Mouse (Mus musculus) hindbrain, embryonic 16.5 days (tissue): ENCODE measurements around the gene Hist2h4. TPM values are rescaled to one million over a fixed set of nuclear protein-coding genes. Genes with fewer than 3 reads are reported as not detected.

Source experiments
- ATAC-seq: fragments of 200-750 bp; cut with Nextera tagmentation; 2 replicates; pipeline ENCODE4 v1.8.0; 2017; ENCODE audit warnings: moderate TSS enrichment, moderate library complexity
- H3K27ac ChIP-seq: fragments of 300-500 bp; sonication (generic); 2 replicates; pipeline ENCODE4 v1.5.1; 2014; ENCODE audit warnings: low read depth, mild to moderate bottlenecking, control low read depth, low read length, moderate library complexity
- H3K27me3 ChIP-seq: fragments of 300-500 bp; sonication (generic); replicated peaks from 2 replicates; pipeline ENCODE4 v1.6.1; 2014; ENCODE audit warnings: low read length; ENCODE audit not compliant: control insufficient read depth, insufficient read depth
- H3K36me3 ChIP-seq: fragments of 300-500 bp; sonication (generic); 2 replicates; pipeline ENCODE4 v1.6.1; 2014; ENCODE audit warnings: mild to moderate bottlenecking, low read length, moderate library complexity, mixed read lengths; ENCODE audit not compliant: control insufficient read depth, insufficient read depth
- H3K4me1 ChIP-seq: fragments of 300-500 bp; sonication (generic); 2 replicates; pipeline ENCODE4 v1.6.1; 2014; ENCODE audit warnings: low read depth, low read length; ENCODE audit not compliant: control insufficient read depth, insufficient read depth
- H3K4me2 ChIP-seq: fragments of 300-500 bp; sonication (generic); 2 replicates; pipeline ENCODE4 v1.6.1; 2014; ENCODE audit warnings: mild to moderate bottlenecking, low read length, control low read depth, moderate library complexity
- H3K4me3 ChIP-seq: fragments of 300-500 bp; sonication (generic); 2 replicates; pipeline ENCODE4 v1.5.1; 2014; ENCODE audit warnings: mild to moderate bottlenecking, low read length, control low read depth, moderate library complexity
- H3K9ac ChIP-seq: fragments of 300-500 bp; sonication (generic); 2 replicates; pipeline ENCODE4 v1.6.1; 2014; ENCODE audit warnings: low read depth, mild to moderate bottlenecking, control low read depth, low read length, moderate library complexity
- H3K9me3 ChIP-seq: fragments of 300-500 bp; sonication (generic); 2 replicates; pipeline ENCODE4 v1.6.1; 2014; ENCODE audit warnings: mild to moderate bottlenecking, low read length, moderate library complexity; ENCODE audit not compliant: control insufficient read depth
- WGBS: fragments of 180-500 bp; shearing (Covaris S2); extraction: QIAGEN DNeasy Blood & Tissue Kit; methylation state at CpG from one replicate; pipeline ENCODE4 v1.1.7; 2014; 5-methylcytosine and 5-hydroxymethylcytosine counted together
- polyA plus RNA-seq: library from polyadenylated mRNA; unstranded; fragments of >200 nt; fragmentation: Nextera tagmentation; extraction: Ambion mirVana; gene quantifications from 2 replicates; pipeline ENCODE4 v1.2.1, GENCODE M21; 2015

Hist2h4 gene
- polyA plus RNA-seq, result 2.8 and 3.1 TPM in 2 replicates

DNA sequence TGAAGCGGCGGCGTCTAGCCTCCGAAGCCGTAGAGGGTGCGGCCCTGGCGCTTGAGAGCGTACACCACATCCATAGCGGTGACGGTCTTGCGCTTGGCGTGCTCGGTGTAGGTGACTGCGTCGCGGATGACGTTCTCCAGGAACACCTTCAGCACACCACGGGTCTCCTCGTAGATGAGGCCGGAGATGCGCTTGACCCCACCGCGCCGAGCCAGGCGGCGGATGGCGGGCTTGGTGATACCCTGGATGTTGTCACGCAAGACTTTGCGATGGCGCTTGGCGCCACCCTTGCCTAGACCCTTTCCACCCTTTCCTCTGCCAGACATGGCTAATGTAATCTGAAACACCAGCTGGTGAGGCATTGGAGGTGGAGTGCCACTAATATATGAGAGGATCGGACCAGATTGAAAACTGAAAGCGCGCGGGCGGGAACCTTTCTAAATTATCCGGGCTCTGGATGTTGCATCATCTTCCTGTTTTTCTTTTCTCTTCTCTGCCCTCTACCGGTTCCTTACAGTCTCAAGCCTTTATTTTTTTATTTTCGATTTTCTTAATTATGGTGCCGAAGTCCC is at the start of gene Hist2h4:
Hist2h4 (minus strand) TSS at position 333 of the 572 bp plus-strand sequence.
- no peaks in the 10 kb centered on the region for H3K9me3 ChIP-seq
- peak within 1 kb of the TSS; percentile 83 for H3K9ac ChIP-seq
- WGBS, result under 1% methylated on average over 40 of the region's 40 CpGs
- H3K4me3 ChIP-seq, result peak within 1 kb of the TSS; percentile 65
- H3K27ac ChIP-seq, result peak within 1 kb of the TSS; percentile 97
- H3K36me3 ChIP-seq, result no peaks in the 10 kb centered on the region
- ATAC-seq, result peak; percentile 93
- peak within 1 kb of the TSS; percentile 84 for H3K4me2 ChIP-seq
- no peaks in the 10 kb centered on the region for H3K27me3 ChIP-seq
- peaks cover 19% of the 10 kb centered on the region for H3K4me1 ChIP-seq

DNA sequence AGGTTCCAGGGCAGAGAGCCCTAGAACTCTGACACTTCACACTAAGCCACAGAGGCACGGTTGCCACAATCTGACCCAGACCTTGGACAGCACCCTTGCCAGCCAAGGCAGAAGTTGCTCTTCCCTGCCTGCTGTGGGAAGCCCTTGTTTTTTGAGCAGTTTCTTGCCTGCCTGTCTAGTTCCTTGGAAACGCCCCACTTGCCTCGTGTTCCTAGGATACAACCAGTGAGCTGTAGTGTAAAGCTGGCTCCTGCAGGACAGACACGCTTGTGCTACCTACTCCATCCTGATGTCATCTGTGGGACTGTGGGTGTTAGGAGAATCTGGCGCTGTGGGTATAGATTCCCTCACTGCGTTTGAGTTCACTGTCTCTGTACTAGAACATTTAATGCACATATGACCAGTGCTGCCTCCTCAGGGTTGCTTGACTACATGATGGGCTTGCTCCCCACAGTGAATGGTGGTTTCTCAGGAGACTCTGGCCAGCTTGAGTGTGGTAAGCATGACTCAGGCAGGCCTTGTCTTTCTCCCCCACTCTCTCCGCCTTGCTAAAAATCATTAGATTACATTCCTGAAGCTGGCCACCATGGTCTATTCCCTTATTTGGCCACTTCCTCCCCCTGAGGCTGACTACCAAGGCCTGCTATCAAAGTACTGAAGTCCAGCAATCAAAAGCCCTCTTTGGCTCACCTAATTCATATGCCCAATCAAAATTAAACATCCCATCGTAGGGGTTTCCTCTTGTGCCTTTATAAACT is 49.4 kb upstream of the Hist2h4 start:
- WGBS, result 53% methylated on average over 8 of the region's 8 CpGs
- H3K27me3 ChIP-seq, result no peaks in the 10 kb centered on the region
- H3K36me3 ChIP-seq, result no peaks in the 10 kb centered on the region
- H3K27ac ChIP-seq, result no peak overlapping the region
- no peak overlapping the region for H3K4me2 ChIP-seq
- no peaks in the 10 kb centered on the region for H3K9me3 ChIP-seq
- no peaks in the 10 kb centered on the region for H3K4me1 ChIP-seq
- ATAC-seq, result no peak
- H3K9ac ChIP-seq, result no peak overlapping the region
- H3K4me3 ChIP-seq, result no peak overlapping the region

GRCm38 (mm10) chr3:96309441-96309840 is 46.3 kb upstream of the Hist2h4 start:
- no peak for ATAC-seq

DNA sequence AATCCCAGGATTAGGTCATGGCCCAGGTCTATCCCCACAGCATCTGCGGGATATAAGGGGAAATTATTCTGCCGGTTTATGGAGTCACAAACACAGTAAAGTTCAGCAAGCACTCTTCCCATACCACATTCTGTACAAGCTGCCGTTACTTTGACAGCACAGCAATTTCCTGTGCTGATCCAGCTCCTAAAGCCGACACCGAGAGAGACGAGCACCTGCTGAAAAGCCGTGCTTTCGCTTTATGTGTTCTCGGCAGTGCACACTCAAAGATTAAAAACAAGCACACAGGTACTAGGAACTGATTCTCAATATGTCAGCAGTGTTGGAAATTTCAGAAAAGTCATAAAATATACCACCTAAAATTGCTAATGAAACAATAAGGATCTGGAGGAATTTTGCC is 43.4 kb upstream of the Hist2h4 start:
- no peaks in the 10 kb centered on the region for H3K27me3 ChIP-seq

More at GRCm38 (mm10) chr3:96309441-96309840, 46.3 kb upstream of the Hist2h4 start:
- no peaks in the 10 kb centered on the region for H3K27me3 ChIP-seq
- no peak overlapping the region for H3K4me2 ChIP-seq
- H3K36me3 ChIP-seq, result no peaks in the 10 kb centered on the region
- H3K9me3 ChIP-seq, result no peaks in the 10 kb centered on the region
- no peak overlapping the region for H3K9ac ChIP-seq
- H3K4me3 ChIP-seq, result no peak overlapping the region
- no peak overlapping the region for H3K27ac ChIP-seq
- H3K4me1 ChIP-seq, result no peaks in the 10 kb centered on the region
- WGBS, result 63% methylated on average over 3 of the region's 3 CpGs

GRCm38 (mm10) chr3:96302076-96302475 is 39.0 kb upstream of the Hist2h4 start:
- no peaks in the 10 kb centered on the region for H3K27me3 ChIP-seq
- no peak overlapping the region for H3K27ac ChIP-seq
- ATAC-seq, result no peak
- no peaks in the 10 kb centered on the region for H3K36me3 ChIP-seq
- WGBS, result 84% methylated on average over 5 of the region's 5 CpGs
- H3K9ac ChIP-seq, result no peak overlapping the region
- no peak overlapping the region for H3K4me3 ChIP-seq
- H3K4me2 ChIP-seq, result no peak overlapping the region
- no peaks in the 10 kb centered on the region for H3K9me3 ChIP-seq
- H3K4me1 ChIP-seq, result no peaks in the 10 kb centered on the region

More for the DNA sequence above, 43.4 kb upstream of the Hist2h4 start:
- no peaks in the 10 kb centered on the region for H3K9me3 ChIP-seq
- WGBS, result 90% methylated on average over 9 of the region's 9 CpGs
- H3K4me3 ChIP-seq, result no peak overlapping the region
- H3K4me2 ChIP-seq, result no peak overlapping the region
- no peaks in the 10 kb centered on the region for H3K36me3 ChIP-seq
- no peak overlapping the region for H3K9ac ChIP-seq
- no peak overlapping the region for H3K27ac ChIP-seq
- ATAC-seq, result no peak
- H3K4me1 ChIP-seq, result no peaks in the 10 kb centered on the region

- no peak for ATAC-seq
- Histone ChIP-seq H3K9me3 (no peaks in the 10 kb centered on the region), H3K9ac (no peak overlapping the region), H3K27ac (no peak overlapping the region), H3K4me2 (peak overlapping the region; percentile 21), H3K4me3 (peak overlapping the region; percentile 14; the same call in 1 of the 2 replicates), H3K36me3 (no peaks in the 10 kb centered on the region), H3K4me1 (no peaks in the 10 kb centered on the region), H3K27me3 (no peaks in the 10 kb centered on the region)
- 75% methylated on average over 26 of the region's 26 CpGs for WGBS
Observed at GRCm38 (mm10) chr3:96300706-96301529, 37.8 kb upstream of the Hist2h4 start.

GRCm38 (mm10) chr3:96299562-96299961 is 36.5 kb upstream of the Hist2h4 start:
- no peaks in the 10 kb centered on the region for H3K4me1 ChIP-seq
- no peaks in the 10 kb centered on the region for H3K27me3 ChIP-seq
- WGBS, result 98% methylated on average over 2 of the region's 2 CpGs
- no peak overlapping the region for H3K4me3 ChIP-seq
- H3K9ac ChIP-seq, result no peak overlapping the region
- no peak overlapping the region for H3K27ac ChIP-seq
- H3K9me3 ChIP-seq, result 0 out of 2 replicates have a peak, but pooled peaks cover 3% of the 10 kb centered on the region
- no peak for ATAC-seq
- no peaks in the 10 kb centered on the region for H3K36me3 ChIP-seq
- no peak overlapping the region for H3K4me2 ChIP-seq

DNA sequence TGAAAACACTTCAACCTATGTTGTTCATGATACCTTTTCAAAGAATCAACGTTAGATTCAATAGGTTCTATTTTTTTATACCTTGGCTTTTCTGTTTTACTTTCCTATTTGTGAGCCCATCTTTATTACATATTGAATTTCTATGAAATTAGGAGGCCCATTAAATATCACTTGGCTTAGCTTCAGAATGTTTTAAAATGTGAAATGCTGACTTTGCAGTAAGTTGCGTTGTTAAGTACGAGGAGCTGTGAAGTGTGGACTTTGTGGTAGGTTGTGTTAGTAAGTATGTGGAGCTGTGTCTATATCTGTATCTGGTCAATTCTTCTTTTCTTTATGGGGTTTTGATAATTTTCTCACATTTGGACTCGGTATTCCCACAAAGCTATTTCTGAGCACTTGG is 35.2 kb upstream of the Hist2h4 start:
- no peak overlapping the region for H3K9ac ChIP-seq
- no peaks in the 10 kb centered on the region for H3K4me1 ChIP-seq
- no peak overlapping the region for H3K4me2 ChIP-seq
- 0 out of 2 replicates have a peak, but pooled peaks cover 3% of the 10 kb centered on the region for H3K9me3 ChIP-seq
- no peak for ATAC-seq
- no peaks in the 10 kb centered on the region for H3K27me3 ChIP-seq
- no peaks in the 10 kb centered on the region for H3K36me3 ChIP-seq
- H3K4me3 ChIP-seq, result no peak overlapping the region
- H3K27ac ChIP-seq, result no peak overlapping the region
- 90% methylated on average over 4 of the region's 4 CpGs for WGBS

DNA sequence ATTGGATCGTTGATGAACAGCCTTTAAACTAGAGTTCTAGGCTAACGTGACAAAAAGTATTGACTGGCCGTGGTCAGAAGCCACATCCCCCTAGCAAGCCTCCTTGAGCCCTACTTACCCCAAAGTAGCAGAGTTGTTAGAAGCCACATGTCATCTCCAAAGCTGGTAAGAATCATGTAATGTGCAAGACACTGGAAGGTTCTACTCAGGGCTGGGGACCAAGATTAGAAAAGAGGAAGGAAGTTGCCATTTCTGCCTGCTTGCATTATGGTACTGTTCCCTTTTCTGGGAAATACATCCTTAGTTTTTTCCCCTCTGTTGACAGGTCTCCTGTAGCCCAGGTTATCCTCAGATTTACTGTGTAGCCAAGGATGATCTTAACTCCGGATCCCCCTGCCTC is 30.7 kb upstream of the Hist2h4 start, which contains the start of gene Fcgr1:
Fcgr1 (minus strand) TSS at position 183 of the 400 bp plus-strand sequence.
- H3K36me3 ChIP-seq, result no peaks in the 10 kb centered on the region
- H3K4me1 ChIP-seq, result no peaks in the 10 kb centered on the region
- ATAC-seq, result no peak
- H3K9me3 ChIP-seq, result 0 out of 2 replicates have a peak, but pooled peaks cover 3% of the 10 kb centered on the region
- WGBS, result 84% methylated on average over 4 of the region's 4 CpGs
- H3K4me3 ChIP-seq, result no peak within 1 kb of the TSS
- H3K4me2 ChIP-seq, result no peak within 1 kb of the TSS
- H3K27ac ChIP-seq, result no peak within 1 kb of the TSS
- H3K27me3 ChIP-seq, result no peaks in the 10 kb centered on the region
- H3K9ac ChIP-seq, result no peak within 1 kb of the TSS
